Mouse (Mus musculus) heart, postnatal 4 days (tissue): ENCODE data around the gene Rdh16f1. TPM values are rescaled to one million over a fixed set of nuclear protein-coding genes. Genes with fewer than 3 reads are reported as not detected.
A peak's percentile ranks its signal among the peaks of the same experiment; 100 is the strongest.
"Not testable (repeated sequence)": the region's sequence is repeated elsewhere in the genome, so short reads cannot be mapped to it uniquely, and the experiment has no call there.

Experiments
- DNase-seq: peaks from one replicate; pipeline ENCODE4 v3.0.0; 2021
- total RNA-seq, 2 experiments: library from RNA; stranded (reverse); gene quantifications; 2 replicates each; pipeline ENCODE4 v1.2.3; 2021

The Rdh16f1 gene
- total RNA-seq, 2 experiments from 2014 or later, result 0.14 TPM; not detected in 1

DNA sequence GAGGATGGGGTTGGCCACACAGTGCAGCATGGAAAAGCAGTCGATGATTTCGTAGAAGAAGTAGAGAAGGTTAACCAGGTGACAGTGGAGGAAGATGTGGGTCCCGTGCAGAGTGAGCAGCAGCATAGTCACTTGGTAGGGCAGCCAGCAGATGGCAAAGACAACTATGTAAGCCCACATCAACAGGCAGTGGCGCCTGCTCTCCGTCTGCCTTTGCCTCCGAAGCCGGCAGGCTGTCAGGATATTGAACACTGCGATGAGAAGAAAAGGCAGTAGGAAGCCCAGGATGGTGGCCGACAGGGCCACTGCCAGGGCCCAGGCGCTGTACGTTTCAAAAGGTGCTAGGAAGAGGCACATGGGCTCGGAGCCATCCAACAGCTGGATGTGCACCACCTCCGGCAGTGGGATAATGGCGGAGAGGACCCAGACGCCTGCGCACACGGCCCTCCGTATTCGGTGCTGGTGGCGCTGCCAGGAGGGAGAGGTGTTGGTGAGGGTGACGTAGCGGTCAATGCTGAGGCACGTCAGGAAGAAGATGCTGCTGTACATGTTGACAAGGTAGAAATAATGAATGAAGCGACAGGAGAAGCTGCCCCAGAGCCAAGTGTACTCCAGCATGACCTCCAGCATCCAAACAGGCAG is 9.3 kb upstream of the Rdh16f1 start:
- DNase-seq, result no peak

- DNase-seq, result peak; percentile 54
Observed at GRCm38 (mm10) chr10:127751548-127751947, 8.0 kb upstream of the Rdh16f1 start, which contains the start of gene Gpr182. TSS of gene Gpr182 (minus strand) at chr10:127751732.

DNA sequence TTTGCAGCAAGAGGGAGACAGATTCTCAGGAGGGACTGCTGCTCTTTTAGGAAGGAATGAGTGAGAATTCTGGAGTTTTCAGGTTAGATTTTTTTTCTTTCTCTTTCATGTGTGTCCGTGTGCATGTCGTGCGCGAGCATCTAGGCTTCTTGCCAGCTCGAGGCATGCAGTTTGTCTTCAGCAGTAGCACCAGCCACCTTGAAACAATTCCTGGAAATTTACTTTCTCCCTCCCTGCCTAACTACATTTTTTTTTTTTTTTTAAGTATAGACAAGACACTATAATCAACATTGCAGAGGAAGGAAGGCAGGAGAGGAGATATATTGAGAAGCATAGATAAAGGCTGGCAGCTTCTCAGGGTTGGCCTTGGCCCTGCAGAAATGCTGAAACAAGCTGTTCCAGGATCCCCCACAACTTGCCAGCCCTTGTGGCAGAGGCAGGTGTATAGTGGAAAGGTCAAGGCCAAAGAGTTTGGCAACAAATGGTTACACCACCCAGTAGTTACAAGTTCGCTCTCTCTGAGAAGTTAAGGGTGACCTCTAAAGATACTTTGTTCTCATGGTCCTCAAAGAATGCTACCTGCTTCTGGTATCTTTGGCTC is 4.9 kb upstream of the Rdh16f1 start:
- peak; percentile 54 for DNase-seq

DNA sequence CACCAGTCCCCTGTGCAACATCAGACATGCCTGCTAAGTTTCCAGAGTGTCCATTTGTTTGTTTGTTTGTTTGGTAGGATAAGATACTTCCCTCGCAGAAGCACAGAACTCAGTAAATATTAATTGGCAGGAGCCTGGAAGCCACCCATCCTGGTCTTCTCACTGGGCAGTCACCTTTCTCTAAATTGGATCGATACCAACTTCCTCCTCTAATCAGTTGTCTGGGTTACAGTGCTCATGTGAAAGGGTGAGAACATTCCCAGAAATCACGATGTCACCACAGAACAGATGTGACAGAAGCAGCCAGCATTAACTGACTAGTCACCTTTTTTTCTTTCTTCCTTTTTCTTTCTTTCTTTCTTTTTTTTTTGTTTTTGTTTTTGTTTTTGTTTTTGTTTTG is 4.3 kb upstream of the Rdh16f1 start:
- no peak for DNase-seq

GRCm38 (mm10) chr10:127755770-127756468 is 3.7 kb upstream of the Rdh16f1 start:
- peak; percentile 50 for DNase-seq

DNA sequence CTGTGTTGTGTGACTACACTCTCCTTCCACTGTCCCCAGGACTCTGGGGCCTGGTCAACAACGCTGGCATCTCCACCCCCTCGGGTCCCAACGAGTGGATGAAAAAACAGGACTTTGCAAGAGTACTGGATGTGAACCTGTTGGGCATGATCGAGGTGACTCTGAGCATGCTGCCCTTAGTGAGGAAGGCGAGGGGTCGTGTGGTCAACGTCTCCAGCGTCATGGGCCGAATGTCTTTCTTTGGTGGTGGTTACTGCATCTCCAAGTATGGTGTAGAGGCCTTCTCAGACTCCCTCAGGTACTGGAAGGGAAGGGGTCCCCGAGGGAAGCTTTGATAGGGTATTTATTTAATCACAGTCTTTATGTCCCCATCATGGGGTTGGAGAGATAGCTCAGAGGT is 3.3 kb downstream of the Rdh16f1 start:
- DNase-seq, result not testable (repeated sequence)

DNA sequence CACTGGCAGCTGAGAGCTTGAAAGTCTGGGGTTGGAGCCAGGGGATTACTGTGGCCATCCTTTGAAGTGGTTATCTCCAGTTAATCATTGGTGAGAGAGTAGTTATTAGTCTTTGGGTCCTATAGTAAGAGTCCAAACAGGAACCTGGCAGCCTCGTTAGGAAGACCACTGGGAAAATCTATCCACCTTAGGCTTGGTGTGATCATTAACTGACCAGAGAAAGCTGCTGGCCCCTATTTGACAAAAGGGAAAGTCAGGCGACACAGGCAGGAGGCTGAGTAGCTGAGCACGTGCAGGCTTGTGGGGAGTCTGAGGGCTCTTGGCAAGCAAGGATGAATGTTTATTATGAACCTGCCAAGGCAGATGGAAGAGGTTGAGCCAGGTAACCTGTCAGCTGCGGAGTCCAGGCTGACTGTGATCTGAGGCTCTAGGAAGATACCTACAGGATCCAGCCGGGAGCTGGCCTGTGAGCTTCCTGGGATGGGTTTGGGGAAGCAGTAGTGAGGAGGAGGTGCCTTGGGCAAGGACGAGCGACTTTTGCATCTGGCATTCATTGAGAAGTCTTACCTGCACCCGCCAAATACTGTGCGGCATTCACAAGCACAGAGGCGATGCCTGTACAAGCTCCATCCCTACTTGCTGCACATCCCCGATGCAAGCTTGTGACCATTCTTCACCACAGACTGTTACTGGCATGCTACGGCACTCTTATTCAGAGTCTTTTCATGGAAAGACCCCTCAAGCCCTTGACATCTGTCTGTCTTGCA is 4.5 kb downstream of the Rdh16f1 start:
- DNase-seq, result no peak

DNA sequence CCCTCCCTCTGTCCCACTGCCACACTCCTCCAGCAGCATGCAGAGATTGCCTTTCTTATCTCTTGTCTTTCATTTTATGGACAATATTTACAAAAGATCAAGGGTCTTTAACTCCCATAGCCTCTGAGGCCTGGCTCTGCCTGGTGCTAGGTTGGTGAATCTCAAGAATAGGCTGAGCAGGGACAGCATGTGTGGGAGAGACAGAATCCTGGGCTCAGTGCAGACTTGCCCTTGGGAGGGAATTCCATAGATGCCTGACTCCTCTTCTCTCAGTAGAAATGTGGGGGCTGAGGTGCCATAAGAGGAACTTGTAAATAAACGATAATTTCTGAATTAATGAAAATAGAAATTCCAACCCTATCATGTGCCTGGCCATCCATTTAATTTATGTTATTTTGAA is 7.0 kb downstream of the Rdh16f1 start:
- no peak for DNase-seq

GRCm38 (mm10) chr10:127776011-127776410 is 16.4 kb downstream of the Rdh16f1 start, which contains the start of gene Rdh9:
TSS of gene Rdh9 (plus strand) at chr10:127776386.
- DNase-seq, result no peak

DNA sequence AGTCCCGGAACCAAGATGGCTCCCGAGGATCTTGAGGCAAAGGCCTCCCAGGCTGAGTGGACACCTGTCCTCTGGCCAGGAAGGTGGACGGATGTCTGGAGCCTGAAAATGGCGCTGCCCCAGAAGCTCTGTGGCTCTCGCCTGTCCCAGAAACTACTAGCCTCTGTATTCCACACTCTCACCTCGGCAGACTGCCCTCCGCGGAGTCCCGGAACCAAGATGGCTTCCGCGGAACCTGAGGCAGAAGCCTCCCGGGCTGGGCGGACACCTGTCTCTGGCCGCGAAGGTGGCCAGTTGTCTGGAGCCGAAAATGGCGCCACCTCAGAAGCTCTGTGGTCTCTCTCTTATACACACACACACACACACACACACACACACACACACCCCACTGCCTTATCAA is 22.7 kb downstream of the Rdh16f1 start:
- not testable (repeated sequence) for DNase-seq

- not testable (repeated sequence) for DNase-seq
Observed at GRCm38 (mm10) chr10:127785411-127785810, 25.8 kb downstream of the Rdh16f1 start.

DNA sequence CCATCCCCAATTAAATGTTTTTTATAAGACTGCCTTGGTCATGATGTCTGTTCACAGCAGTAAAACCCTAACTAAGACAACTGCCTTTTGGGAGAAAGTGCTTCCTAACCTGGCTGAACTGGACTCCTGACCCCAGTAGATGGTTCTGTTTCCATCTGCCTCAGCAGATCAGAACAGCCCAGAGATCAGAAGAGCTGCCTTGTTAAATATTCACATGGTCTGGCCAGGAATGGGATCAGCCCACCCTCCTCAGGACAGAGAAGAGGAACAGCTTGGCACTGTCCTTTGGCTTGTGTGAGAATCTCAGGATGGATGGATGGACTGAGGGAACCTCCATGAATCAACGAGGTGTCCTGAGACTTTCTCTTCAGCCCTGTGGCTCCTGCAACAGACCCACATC is 39.7 kb downstream of the Rdh16f1 start:
- no peak for DNase-seq

- no peak for DNase-seq
Observed at GRCm38 (mm10) chr10:127800891-127801290, 41.3 kb downstream of the Rdh16f1 start, which contains the start of gene Rdh16. TSS of gene Rdh16 (plus strand) at chr10:127801152.

- DNase-seq, result no peak
Observed at GRCm38 (mm10) chr10:127801612-127802011, 42.0 kb downstream of the Rdh16f1 start.

- DNase-seq, result no peak
Observed at GRCm38 (mm10) chr10:127802236-127802635, 42.6 kb downstream of the Rdh16f1 start.

DNA sequence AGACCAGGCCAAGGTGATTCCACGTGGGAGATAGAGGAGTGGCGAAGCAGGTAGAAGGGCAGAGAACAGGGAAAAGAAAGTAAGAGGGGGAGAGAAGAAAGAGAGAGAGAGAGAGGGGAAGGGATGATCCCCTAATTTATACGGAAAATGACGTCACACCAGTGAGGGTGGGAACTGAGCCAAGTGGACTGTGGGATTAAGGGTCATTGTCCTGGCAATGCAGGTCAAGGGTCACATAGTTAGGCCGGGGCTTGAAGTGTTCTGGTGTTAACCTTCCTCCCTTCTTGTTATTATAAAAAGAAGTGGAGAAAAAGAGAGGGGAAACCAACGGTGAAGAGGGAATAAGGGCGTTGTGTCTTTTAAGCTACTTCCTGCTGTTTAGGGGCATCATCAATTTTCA is 44.8 kb downstream of the Rdh16f1 start:
- no peak for DNase-seq

DNA sequence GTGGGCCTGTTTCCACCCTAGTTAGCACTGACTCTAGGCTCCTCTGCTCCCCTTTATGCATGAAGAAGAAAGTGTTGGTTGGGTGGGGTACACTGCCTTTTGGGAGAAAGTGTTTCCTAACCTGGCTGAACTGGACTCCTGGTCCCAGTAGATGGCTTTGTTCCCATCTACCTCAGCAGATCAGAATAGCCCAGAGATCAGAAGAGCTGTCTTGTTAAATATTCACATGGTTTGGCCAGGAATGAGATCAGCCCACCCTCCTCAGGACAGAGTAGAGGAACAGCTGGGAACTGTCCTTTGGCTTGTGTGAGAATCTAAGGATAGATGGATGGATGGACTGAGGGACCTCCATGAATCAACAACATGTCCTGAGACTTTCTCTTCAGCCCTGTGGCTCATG is 56.3 kb downstream of the Rdh16f1 start:
- DNase-seq, result no peak

DNA sequence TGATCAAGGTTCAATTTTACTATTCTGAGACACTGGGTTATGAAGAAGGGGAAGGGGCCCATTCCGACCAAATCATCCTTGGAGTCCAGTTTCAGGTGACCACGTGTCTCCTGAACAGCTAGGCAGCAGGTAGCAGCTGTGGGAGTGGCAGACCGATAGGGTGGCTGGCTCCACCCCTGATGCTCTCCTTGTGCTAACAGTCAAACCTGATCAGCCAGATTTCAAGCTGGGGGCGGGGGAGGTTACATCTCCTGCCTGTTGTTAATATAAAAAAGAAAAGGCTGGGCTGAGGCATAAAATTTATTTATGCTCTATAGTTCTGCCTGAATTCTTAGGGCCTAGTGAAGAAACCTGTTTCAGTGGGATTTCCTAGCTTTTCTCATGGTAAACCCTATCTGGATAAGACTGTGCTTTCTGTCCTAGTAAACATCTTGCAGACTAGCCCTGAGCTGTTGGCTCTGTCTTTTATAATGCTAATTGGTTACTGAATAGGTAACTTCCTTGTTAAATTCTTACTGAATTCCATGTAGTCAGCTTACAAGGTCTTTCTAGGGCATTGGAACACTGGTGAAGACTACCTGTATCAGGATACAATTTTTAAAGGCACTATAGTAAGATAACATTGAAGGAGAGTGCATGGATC is 57.8 kb downstream of the Rdh16f1 start:
- DNase-seq, result not testable (repeated sequence)

GRCm38 (mm10) chr10:127821806-127822205 is 62.2 kb downstream of the Rdh16f1 start:
- not testable (repeated sequence) for DNase-seq

- peak; percentile 5 for DNase-seq
Observed at GRCm38 (mm10) chr10:127825386-127825785, 65.8 kb downstream of the Rdh16f1 start.

DNA sequence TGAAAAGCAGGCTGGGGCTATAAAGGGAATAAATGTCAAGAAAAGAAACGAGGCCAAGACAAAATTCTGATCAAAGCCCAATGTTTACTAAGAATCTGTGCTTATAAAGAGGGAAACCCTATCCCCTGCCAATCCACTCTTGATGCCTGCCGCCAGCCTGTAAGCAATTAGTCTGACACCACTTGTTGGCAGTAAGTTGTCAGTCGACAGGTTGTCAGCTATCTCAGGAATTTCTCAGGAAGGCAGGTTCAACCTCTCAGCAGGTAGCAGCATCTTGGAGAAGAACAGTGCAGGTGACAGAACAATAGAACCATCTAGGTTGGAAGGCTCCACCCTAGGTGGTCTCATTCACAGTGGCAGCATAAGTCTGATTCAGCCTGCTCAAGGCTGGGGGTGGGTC is 69.5 kb downstream of the Rdh16f1 start:
- no peak for DNase-seq

- not testable (repeated sequence) for DNase-seq
Observed at GRCm38 (mm10) chr10:127834186-127834585, 74.6 kb downstream of the Rdh16f1 start.
